Mouse (Mus musculus) liver, postnatal 0 days (tissue): ENCODE data around the gene Fam189a1. TPM values are rescaled to one million over a fixed set of nuclear protein-coding genes. Genes with fewer than 3 reads are reported as not detected.

Experiments
- ATAC-seq: fragments of 200-750 bp; cut with Nextera tagmentation; 2 replicates; pipeline ENCODE4 v1.8.0; 2017; ENCODE audit warnings: mild to moderate bottlenecking, moderate library complexity
- DNase-seq: peaks from one replicate; pipeline ENCODE4 v3.0.0-alpha.2; 2016
- H3K27ac ChIP-seq: fragments of 300-500 bp; sonication (generic); 2 replicates; pipeline ENCODE4 v1.5.1; 2014; ENCODE audit warnings: antibody characterized with exemption, moderate library complexity, mild to moderate bottlenecking, low read depth
- H3K27me3 ChIP-seq: fragments of 300-500 bp; sonication (generic); 2 replicates; pipeline ENCODE4 v1.6.1; 2014; ENCODE audit warnings: low read length, control low read depth, mixed read lengths; ENCODE audit not compliant: insufficient read depth
- H3K36me3 ChIP-seq: fragments of 300-500 bp; sonication (generic); replicated peaks from 2 replicates; pipeline ENCODE4 v1.6.1; 2014; ENCODE audit warnings: mild to moderate bottlenecking, control low read depth, low read length, moderate library complexity, mixed read lengths; ENCODE audit not compliant: insufficient read depth
- H3K4me1 ChIP-seq: fragments of 300-500 bp; sonication (generic); 2 replicates; pipeline ENCODE4 v1.6.1; 2014; ENCODE audit warnings: antibody characterized with exemption, mild to moderate bottlenecking, control low read depth; ENCODE audit not compliant: insufficient read depth
- H3K4me2 ChIP-seq: fragments of 300-500 bp; sonication (generic); 2 replicates; pipeline ENCODE4 v1.6.1; 2014; ENCODE audit warnings: low read depth, mild to moderate bottlenecking, low read length, moderate library complexity, mixed read lengths
- H3K4me3 ChIP-seq: fragments of 300-500 bp; sonication (generic); 2 replicates; pipeline ENCODE4 v1.5.1; 2014; ENCODE audit warnings: low read depth, low read length
- H3K9ac ChIP-seq: fragments of 300-500 bp; sonication (generic); replicated peaks from 2 replicates; pipeline ENCODE4 v1.6.1; 2014; ENCODE audit warnings: mild to moderate bottlenecking, moderate library complexity
- H3K9me3 ChIP-seq: fragments of 300-500 bp; sonication (generic); 2 replicates; pipeline ENCODE4 v1.6.1; 2016; ENCODE audit warnings: mild to moderate bottlenecking, control low read depth, low read length, mixed read lengths
- CTCF ChIP-seq: sonication (generic); IDR thresholded peaks from 2 replicates; pipeline ENCODE4 v1.5.1; 2016; ENCODE audit warnings: antibody characterized with exemption, low read depth
- EP300 ChIP-seq: IDR thresholded peaks from 2 replicates; pipeline ENCODE4 v1.6.1; 2016; ENCODE audit warnings: antibody characterized with exemption, low read depth, mild to moderate bottlenecking
- WGBS: fragments of 180-500 bp; shearing (Covaris S2); extraction: QIAGEN DNeasy Blood & Tissue Kit; methylation state at CpG from one replicate; pipeline ENCODE4 v1.1.7; 2014; ENCODE audit not compliant: insufficient replicate concordance; 5-methylcytosine and 5-hydroxymethylcytosine counted together
- polyA plus RNA-seq: library from polyadenylated mRNA; unstranded; fragments of >200 nt; fragmentation: Nextera tagmentation; extraction: Ambion mirVana; gene quantifications from 2 replicates; pipeline ENCODE4 v1.2.1, GENCODE M21; 2015

Gene Fam189a1
- polyA plus RNA-seq, 1 experiment from 2014 or later, result 0.36 TPM

- H3K4me3 ChIP-seq, result no peak overlapping the region
- no peaks in the 10 kb centered on the region for H3K4me1 ChIP-seq
- no peaks in the 10 kb centered on the region for H3K36me3 ChIP-seq
- H3K4me2 ChIP-seq, result no peak overlapping the region
- H3K9me3 ChIP-seq, result no peaks in the 10 kb centered on the region
- no peak for TF ChIP-seq EP300
- no peak for TF ChIP-seq CTCF
- H3K27ac ChIP-seq, result no peak overlapping the region
- WGBS, result 43% methylated on average over 3 of the region's 3 CpGs
- no peaks in the 10 kb centered on the region for H3K27me3 ChIP-seq
- no peak overlapping the region for H3K9ac ChIP-seq
- no peak for ATAC-seq
- DNase-seq, result no peak
Measured at GRCm38 (mm10) chr7:64728816-64729215, 427.6 kb downstream of the Fam189a1 start.

GRCm38 (mm10) chr7:64728181-64728591 is 428.2 kb downstream of the Fam189a1 start:
- Histone ChIP-seq H3K36me3 (no peaks in the 10 kb centered on the region), H3K9me3 (no peaks in the 10 kb centered on the region), H3K4me1 (no peaks in the 10 kb centered on the region), H3K27me3 (no peaks in the 10 kb centered on the region), H3K9ac (no peak overlapping the region), H3K4me2 (no peak overlapping the region), H3K27ac (no peak overlapping the region), H3K4me3 (no peak overlapping the region)
- WGBS, result 66% methylated on average over 5 of the region's 5 CpGs
- ATAC-seq (no peak), DNase-seq (no peak)
- TF ChIP-seq CTCF (no peak), EP300 (no peak)

- H3K27me3 ChIP-seq, result no peaks in the 10 kb centered on the region
- no peak for TF ChIP-seq EP300
- no peak for TF ChIP-seq CTCF
- no peaks in the 10 kb centered on the region for H3K4me1 ChIP-seq
- DNase-seq (no peak), ATAC-seq (no peak)
- no peak overlapping the region for H3K4me3 ChIP-seq
- H3K27ac ChIP-seq, result no peak overlapping the region
- no peak overlapping the region for H3K4me2 ChIP-seq
- H3K9me3 ChIP-seq, result no peaks in the 10 kb centered on the region
- no peak overlapping the region for H3K9ac ChIP-seq
- 71% methylated on average over 6 of the region's 6 CpGs for WGBS
- H3K36me3 ChIP-seq, result no peaks in the 10 kb centered on the region
Measured at GRCm38 (mm10) chr7:64725967-64726695, 430.2 kb downstream of the Fam189a1 start.

DNA sequence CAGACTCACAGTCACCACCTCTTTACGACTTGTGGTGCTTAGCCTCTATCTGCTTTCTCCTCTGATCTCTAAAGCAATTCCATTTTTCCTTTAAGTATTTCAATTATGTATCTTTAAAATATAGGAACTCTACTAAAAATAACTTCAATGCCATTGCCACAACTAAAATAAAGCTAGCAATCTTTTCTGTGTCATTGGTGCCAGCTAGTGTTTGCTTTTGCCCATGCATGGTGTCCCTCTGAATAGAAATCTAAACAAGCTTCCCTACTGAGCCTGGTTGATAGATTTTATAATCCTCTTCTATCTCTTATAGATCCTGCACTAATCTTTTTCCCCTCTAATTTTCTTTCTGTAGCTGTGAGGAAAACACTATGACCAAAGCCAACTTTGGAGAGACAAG is 432.0 kb downstream of the Fam189a1 start:
- ATAC-seq, result no peak
- H3K4me2 ChIP-seq, result no peak overlapping the region
- TF ChIP-seq CTCF (no peak), EP300 (no peak)
- no peak overlapping the region for H3K27ac ChIP-seq
- no peaks in the 10 kb centered on the region for H3K36me3 ChIP-seq
- WGBS, result 69% methylated on average over 1 of the region's 1 CpGs
- no peaks in the 10 kb centered on the region for H3K27me3 ChIP-seq
- no peaks in the 10 kb centered on the region for H3K4me1 ChIP-seq
- no peak overlapping the region for H3K4me3 ChIP-seq
- no peak overlapping the region for H3K9ac ChIP-seq
- H3K9me3 ChIP-seq, result no peaks in the 10 kb centered on the region
- no peak for DNase-seq

DNA sequence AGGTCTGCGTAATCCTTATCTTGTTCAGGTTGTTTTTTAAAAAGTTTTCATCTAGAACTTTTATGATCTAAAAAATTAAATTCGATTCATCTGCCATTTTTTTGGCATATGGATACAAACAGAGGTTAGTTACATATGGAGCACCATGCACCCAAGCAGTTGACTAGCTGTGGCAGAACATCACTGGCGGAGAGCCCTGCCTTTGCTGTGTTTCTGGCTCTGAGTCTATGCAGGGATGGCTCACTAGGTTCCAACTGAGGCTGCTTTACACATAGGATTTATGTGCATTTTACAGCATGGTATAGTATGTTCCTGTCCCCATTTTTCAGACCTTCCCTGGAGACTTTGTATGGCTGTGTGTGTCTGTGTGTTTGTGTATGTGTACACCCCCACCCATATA is 433.1 kb downstream of the Fam189a1 start:
- no peaks in the 10 kb centered on the region for H3K36me3 ChIP-seq
- no peak for DNase-seq
- H3K4me1 ChIP-seq, result no peaks in the 10 kb centered on the region
- no peak overlapping the region for H3K9ac ChIP-seq
- H3K4me3 ChIP-seq, result no peak overlapping the region
- H3K4me2 ChIP-seq, result no peak overlapping the region
- H3K27ac ChIP-seq, result no peak overlapping the region
- ATAC-seq, result no peak
- no peaks in the 10 kb centered on the region for H3K27me3 ChIP-seq
- no peaks in the 10 kb centered on the region for H3K9me3 ChIP-seq
- no peak for TF ChIP-seq EP300
- no peak for TF ChIP-seq CTCF
- WGBS, result 71% methylated on average over 3 of the region's 3 CpGs

DNA sequence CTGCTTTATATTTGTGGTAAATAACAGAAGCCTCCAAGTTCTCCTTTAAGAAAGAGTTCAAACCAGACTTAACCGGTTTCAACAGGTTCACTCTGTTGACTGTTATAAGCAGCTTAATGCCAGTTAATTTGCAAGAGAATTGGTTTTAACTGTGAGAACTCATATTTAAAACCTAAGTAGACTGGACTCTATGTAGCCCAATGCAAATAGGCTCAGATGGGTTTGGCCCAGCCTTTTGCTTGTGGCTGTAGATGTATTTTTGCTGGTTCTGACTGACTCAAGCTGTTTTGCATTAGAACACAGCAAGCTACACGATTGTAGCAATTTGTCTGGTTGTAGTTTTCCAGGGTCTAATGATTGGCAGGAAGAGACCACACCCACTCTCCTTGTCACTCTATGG is 440.1 kb downstream of the Fam189a1 start:
- no peak for DNase-seq
- no peaks in the 10 kb centered on the region for H3K9me3 ChIP-seq
- no peak overlapping the region for H3K27ac ChIP-seq
- ATAC-seq, result no peak
- H3K4me3 ChIP-seq, result no peak overlapping the region
- no peaks in the 10 kb centered on the region for H3K36me3 ChIP-seq
- no peak overlapping the region for H3K4me2 ChIP-seq
- no peaks in the 10 kb centered on the region for H3K27me3 ChIP-seq
- TF ChIP-seq CTCF, result no peak
- TF ChIP-seq EP300, result no peak
- no peak overlapping the region for H3K9ac ChIP-seq
- no peaks in the 10 kb centered on the region for H3K4me1 ChIP-seq
- 72% methylated on average over 2 of the region's 2 CpGs for WGBS
